Mouse (Mus musculus) CH12.LX (cell line): ENCODE measurements at regions not wholly inside any gene's neighbourhood (a gene's known extent, or its start where the extent isn't known, plus 50 kb on each side); places are given as distances from the start of the nearest gene placed in this dataset.

Experiments
- EP300 ChIP-seq: IDR thresholded peaks from 2 replicates; pipeline ENCODE4 v1.6.1; 2011; ENCODE audit warnings: low read length, improper control_type of control experiment
- HCFC1 ChIP-seq: IDR thresholded peaks from 2 replicates; pipeline ENCODE4 v1.6.1; 2012; ENCODE audit warnings: low read depth, mild to moderate bottlenecking, inconsistent platforms, low read length, improper control_type of control experiment
- TBP ChIP-seq: conservative IDR thresholded peaks from 2 replicates; pipeline ENCODE4 v1.6.1; 2011; ENCODE audit warnings: low read depth, low read length, improper control_type of control experiment

DNA sequence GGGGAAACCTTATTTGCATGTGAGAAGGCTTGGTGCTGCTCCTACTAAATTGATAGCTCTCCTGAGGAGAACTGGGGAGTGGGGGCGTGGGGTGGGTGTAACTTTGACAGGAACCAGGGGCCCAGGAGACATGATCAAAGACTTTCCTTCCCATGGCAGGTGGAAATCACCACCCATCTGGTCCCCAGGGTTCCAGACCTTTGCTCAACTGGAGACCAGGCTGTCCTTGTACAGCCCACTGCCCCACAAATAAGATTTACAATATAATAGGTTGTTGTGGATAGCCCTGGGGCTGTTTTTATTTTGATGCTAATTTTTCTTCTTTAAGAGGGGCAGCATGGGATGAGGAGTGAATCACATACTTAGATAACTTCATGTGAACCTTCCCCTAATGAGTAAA is 268.4 kb upstream of the Klhl1 start:
- no peak for TF ChIP-seq TBP
- no peak for TF ChIP-seq HCFC1
- no peak for TF ChIP-seq EP300
